In the genomic region with DNA sequence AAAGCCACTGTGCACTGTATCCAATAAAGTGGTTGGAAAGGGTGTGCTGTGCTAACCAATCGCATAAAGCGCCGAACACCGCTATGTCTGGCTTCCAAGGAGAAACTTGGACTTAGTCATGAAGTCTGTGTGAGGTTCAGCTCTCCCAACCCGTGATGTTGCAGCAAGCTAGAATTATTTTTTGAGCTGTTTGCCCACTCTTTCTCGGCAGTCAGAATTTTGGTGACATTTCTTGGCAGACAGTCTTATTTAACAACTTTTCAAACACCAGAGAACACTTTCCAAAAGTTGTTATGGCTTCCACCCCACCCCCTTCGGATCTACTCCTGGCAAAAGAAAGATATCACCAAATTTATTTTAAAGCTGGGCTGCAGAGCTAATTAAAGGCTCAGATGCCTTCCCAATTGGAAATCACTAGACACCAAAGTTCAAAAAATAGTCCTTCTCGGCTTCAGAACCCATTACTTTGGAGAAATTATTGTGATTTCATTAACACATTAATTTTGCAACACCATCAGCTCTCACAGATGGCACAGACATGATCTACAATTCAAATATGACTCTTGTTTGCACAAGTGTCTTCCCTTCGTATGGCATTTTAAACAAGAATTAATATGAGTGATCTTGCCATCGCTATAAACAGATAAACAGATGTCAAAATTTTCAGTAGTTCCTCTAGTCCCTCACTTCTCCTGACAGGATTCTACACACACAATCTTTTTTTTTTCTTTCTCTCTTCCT, we compare ENCODE assay signal across 20 mouse cellular contexts.
DNase-seq lines count a peak whose midpoint lies in the region; ATAC-seq and TF ChIP-seq lines count a peak whose summit lies in the region.
"Had no signal": no experiment of that assay in that cellular context is flagged by ENCODE, and none has a peak within 500 bp of the region (broad histone marks: within the 10 kb centered on the region; RNA-seq: fewer than 3 reads in every experiment).

No protein-coding gene starts in this region.

- TF ChIP-seq CTCF in gastrocnemius, adult 2 months (IDR thresholded peaks at IDR 0.05): no peak

- no peak for ATAC-seq in megakaryocyte, adult 5-6 weeks (ENCODE audit: poor library complexity, severe bottlenecking)

- no peak overlapping the region for H3K4me3 ChIP-seq in gastrocnemius, adult 2 months
- H3K4me3 ChIP-seq: embryonic facial prominence, embryonic 12.5 days; heart, adult 2 months; limb, embryonic 13.5 days; liver, embryonic 13.5 days had no signal

- no peak for DNase-seq in gastrocnemius, adult 2 months
- DNase-seq in gastrocnemius, postnatal 36 days: no peak
- DNase-seq in right cerebral cortex, postnatal 10 days (ENCODE audit: low spot score in 2 of 2): peak; percentile 50 to 75
- no peak for DNase-seq in right cerebral cortex, postnatal 4 days
- peak; percentile 62 to 65 for DNase-seq in left cerebral cortex, adult 9 months (ENCODE audit: low spot score in 2 of 2)
- DNase-seq in retina, embryonic 14.5 days (ENCODE audit: low spot score): no peak
- DNase-seq: cerebellum, adult 9-11 months; gastrocnemius, postnatal 14 days; heart, adult 2 months; heart, postnatal 36 days; kidney, adult 9 months; kidney, postnatal 36 days; liver, embryonic 13.5 days; lung, embryonic 14.5 days; lung, postnatal 4 days; retina, postnatal 1 day had no signal

- H3K27ac ChIP-seq in gastrocnemius, adult 2 months: 0 out of 2 replicates have a peak overlapping the region, but pooled peaks have one; percentile 2
- H3K27ac ChIP-seq: embryonic facial prominence, embryonic 12.5 days; heart, adult 2 months; hindbrain, embryonic 14.5 days; limb, embryonic 13.5 days; liver, embryonic 13.5 days had no signal

- intact Hi-C loops in gastrocnemius, adult 2 months (cut with DNase I): no loop called here
- intact Hi-C loops in gastrocnemius, postnatal 36 days (cut with DNase I): no loop called here

Comparison
In these comparisons a context has a peak if more than half of its experiments do, and no peak if none do; other contexts are left out.
1. DNase-seq: peak in right cerebral cortex, postnatal 10 days (2 of 2) and left cerebral cortex, adult 9 months (2 of 2); none in gastrocnemius, adult 2 months (single experiment), gastrocnemius, postnatal 36 days (0 of 2), right cerebral cortex, postnatal 4 days (single experiment) and retina, embryonic 14.5 days (single experiment).